Mouse (Mus musculus): ENCODE data around the gene Gm20503. TPM values are rescaled to one million over a fixed set of nuclear protein-coding genes. Genes with fewer than 3 reads are reported as not detected.

Gm20503 gene
- total RNA-seq, 2 experiments from 2014 or later: 4.2 to 4.4 TPM

Other genes with a start within 250 kb of the Gm20503 start
- not detected for gene Olfr267, start 215.5 kb upstream of the Gm20503 start, total RNA-seq (2021)
- gene Ecpas, start 90.5 kb upstream of the Gm20503 start, total RNA-seq (2021): 100 to 1,000 TPM; 205 to 221 TPM
- under 1 TPM; 0.15 to 0.39 TPM for gene Zkscan16, start 59.6 kb upstream of the Gm20503 start, total RNA-seq (2021)
- 1 to 10 TPM; 3.0 to 3.7 TPM for gene Ptgr1, start 16.1 kb upstream of the Gm20503 start, total RNA-seq (2021)
- gene Dnajc25, start 8.1 kb upstream of the Gm20503 start, total RNA-seq (2021): 10 to 100 TPM; 19.8 to 22.3 TPM
- gene Gng10, start 31.9 kb downstream of the Gm20503 start, total RNA-seq (2021): 10 to 100 TPM; 13.4 to 15.5 TPM
- gene AI481877, start 135.8 kb downstream of the Gm20503 start, total RNA-seq (2021): not detected
- 10 to 100 TPM; 11.7 to 14.6 TPM for gene Ugcg, start 186.0 kb downstream of the Gm20503 start, total RNA-seq (2021)